In the genomic region with DNA sequence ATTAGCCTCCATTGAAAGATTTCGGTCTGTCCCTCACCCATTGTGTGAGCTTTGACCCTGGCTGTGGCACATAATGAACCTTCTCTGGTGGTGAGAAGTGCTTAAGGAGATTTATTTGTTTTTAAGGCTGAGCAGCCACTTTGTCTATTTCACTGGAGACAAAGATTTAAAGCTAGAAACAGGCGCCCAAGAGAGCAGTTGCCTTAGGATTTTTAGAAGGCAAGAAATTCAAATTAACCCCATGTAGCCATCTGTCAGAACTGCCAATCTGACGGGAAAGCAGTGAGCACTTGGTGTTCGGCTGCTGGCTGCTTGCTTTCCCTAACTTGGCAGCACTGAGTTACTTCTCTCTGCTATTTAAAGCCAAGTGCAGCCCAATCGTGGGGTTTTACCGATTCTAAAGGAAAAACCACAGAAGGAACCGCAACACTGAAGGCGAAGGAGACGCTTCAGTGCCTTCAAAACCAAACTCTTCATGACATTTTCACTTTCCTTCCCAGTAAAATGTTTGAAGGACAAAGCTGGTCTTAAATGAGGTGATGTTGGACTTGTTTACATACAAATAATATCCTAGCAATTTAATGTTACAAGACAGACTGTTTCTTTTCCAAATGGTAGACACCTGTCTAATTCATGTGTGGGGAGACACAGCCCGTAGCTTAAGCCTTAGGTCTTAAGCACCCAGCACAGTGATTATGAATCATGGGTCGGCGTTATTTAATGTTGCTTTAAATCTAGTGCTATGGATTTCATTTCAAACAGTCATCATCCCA, we compare ENCODE assay signal across 9 mouse cellular contexts.
DNase-seq lines count a peak whose midpoint lies in the region; ATAC-seq lines count a peak whose summit lies in the region.
"Had no signal": no experiment of that assay in that cellular context is flagged by ENCODE, and none has a peak within 500 bp of the region (broad histone marks: within the 10 kb centered on the region; RNA-seq: fewer than 3 reads in every experiment).

No protein-coding gene starts in this region.

- WGBS in kidney, embryonic 15.5 days, result 14% methylated on average over 12 of the region's 12 CpGs
- WGBS in embryonic facial prominence, embryonic 14.5 days, result 19% methylated on average over 12 of the region's 12 CpGs
- 12% methylated on average over 12 of the region's 12 CpGs for WGBS in neural tube, embryonic 11.5 days

- H3K9me3 ChIP-seq in kidney, embryonic 15.5 days (replicated peaks), result no peaks in the 10 kb centered on the region
- no peaks in the 10 kb centered on the region for H3K9me3 ChIP-seq in embryonic facial prominence, embryonic 14.5 days (ENCODE audit: control insufficient read depth, low read length)
- H3K9me3 ChIP-seq in neural tube, embryonic 11.5 days (ENCODE audit: control insufficient read depth, low read length), result no peaks in the 10 kb centered on the region

- H3K27me3 ChIP-seq in kidney, embryonic 15.5 days, result peaks cover 9% of the 10 kb centered on the region
- no peaks in the 10 kb centered on the region for H3K27me3 ChIP-seq in embryonic facial prominence, embryonic 14.5 days (replicated peaks; ENCODE audit: control insufficient read depth, insufficient read depth, low read length)
- H3K27me3 ChIP-seq in neural tube, embryonic 11.5 days (ENCODE audit: control insufficient read depth, insufficient read depth, low read length), result peaks cover 12% of the 10 kb centered on the region
- H3K27me3 ChIP-seq: Patski had no signal

- H3K27ac ChIP-seq in kidney, embryonic 15.5 days, result 0 out of 2 replicates have a peak overlapping the region, but pooled peaks have one; percentile 18
- H3K27ac ChIP-seq in embryonic facial prominence, embryonic 14.5 days (replicated peaks; ENCODE audit: low read depth, low read length), result no peak overlapping the region
- peak overlapping the region; percentile 51 for H3K27ac ChIP-seq in neural tube, embryonic 11.5 days (ENCODE audit: low read depth, low read length)

- ATAC-seq in kidney, embryonic 15.5 days (replicated peaks; ENCODE audit: low FRiP score), result peak; percentile 27; the same call in 1 of the 2 replicates
- ATAC-seq in embryonic facial prominence, embryonic 14.5 days (ENCODE audit: low read depth), result no peak
- ATAC-seq in neural tube, embryonic 11.5 days (ENCODE audit: insufficient read depth, low FRiP score, low TSS enrichment), result peak; percentile 65
- no peak for ATAC-seq in inflammation-experienced regulatory T-cells, adult 6 months
- ATAC-seq: Patski had no signal

- H3K36me3 ChIP-seq in kidney, embryonic 15.5 days, result no peaks in the 10 kb centered on the region
- no peaks in the 10 kb centered on the region for H3K36me3 ChIP-seq in embryonic facial prominence, embryonic 14.5 days (ENCODE audit: control insufficient read depth, insufficient read depth, low read length)
- H3K36me3 ChIP-seq in neural tube, embryonic 11.5 days (ENCODE audit: control insufficient read depth, insufficient read depth, low read length), result no peaks in the 10 kb centered on the region

- no peak overlapping the region for H3K9ac ChIP-seq in kidney, embryonic 15.5 days
- H3K9ac ChIP-seq in embryonic facial prominence, embryonic 14.5 days (ENCODE audit: low read depth, low read length), result no peak overlapping the region
- no peak overlapping the region for H3K9ac ChIP-seq in neural tube, embryonic 11.5 days (ENCODE audit: low read length)

- H3K4me1 ChIP-seq in kidney, embryonic 15.5 days, result peaks cover 23% of the 10 kb centered on the region
- peaks cover 6% of the 10 kb centered on the region; the same call in 1 of the 2 replicates for H3K4me1 ChIP-seq in embryonic facial prominence, embryonic 14.5 days (ENCODE audit: control insufficient read depth, insufficient read depth, low read length)
- H3K4me1 ChIP-seq in neural tube, embryonic 11.5 days (ENCODE audit: control insufficient read depth, insufficient read depth, low read length), result peaks cover 4% of the 10 kb centered on the region; the same call in 1 of the 2 replicates

- peak overlapping the region; percentile 45 for H3K4me2 ChIP-seq in kidney, embryonic 15.5 days
- H3K4me2 ChIP-seq in embryonic facial prominence, embryonic 14.5 days (ENCODE audit: low read depth, low read length), result peak overlapping the region; percentile 40
- peak overlapping the region; percentile 12; the same call in 1 of the 2 replicates for H3K4me2 ChIP-seq in neural tube, embryonic 11.5 days (ENCODE audit: low read depth)

- DNase-seq in kidney, postnatal 4 days, result no peak
- DNase-seq in embryonic facial prominence, embryonic 14.5 days (ENCODE audit: low spot score), result peak; percentile 65
- peak; percentile 59 to 80 for DNase-seq in layer of hippocampus, adult 18-20 months (ENCODE audit: low spot score in 2 of 2)
- peak; percentile 60 for DNase-seq in neural tube, embryonic 11.5 days (ENCODE audit: low spot score)
- DNase-seq in adrenal gland, adult 18-20 months (ENCODE audit: low spot score in 2 of 2), result no peak
- DNase-seq in lung, postnatal 14 days, result no peak

- 0 out of 2 replicates have a peak overlapping the region, but pooled peaks have one; percentile 3 for H3K4me3 ChIP-seq in kidney, embryonic 15.5 days (replicated peaks)
- H3K4me3 ChIP-seq in embryonic facial prominence, embryonic 14.5 days (ENCODE audit: low read depth, low read length), result no peak overlapping the region
- no peak overlapping the region for H3K4me3 ChIP-seq in neural tube, embryonic 11.5 days (ENCODE audit: low read depth, low read length)

Comparison
In these comparisons a context has a peak if more than half of its experiments do, and no peak if none do; other contexts are left out.
1. ATAC-seq: peak in kidney, embryonic 15.5 days (single experiment) and neural tube, embryonic 11.5 days (single experiment); none in embryonic facial prominence, embryonic 14.5 days (single experiment) and inflammation-experienced regulatory T-cells, adult 6 months (single experiment).
2. DNase-seq: peak in embryonic facial prominence, embryonic 14.5 days (single experiment), layer of hippocampus, adult 18-20 months (2 of 2) and neural tube, embryonic 11.5 days (single experiment); none in kidney, postnatal 4 days (0 of 2), adrenal gland, adult 18-20 months (0 of 2) and lung, postnatal 14 days (single experiment).
3. Peak in every context shown above with its lines, with median percentiles within 50 percentile points of each other: H3K4me2 ChIP-seq.